Mouse (Mus musculus): ENCODE measurements at regions not wholly inside any gene's neighbourhood (a gene's known extent, or its start where the extent isn't known, plus 50 kb on each side); places are given as distances from the start of the nearest gene placed in this dataset.

DNA sequence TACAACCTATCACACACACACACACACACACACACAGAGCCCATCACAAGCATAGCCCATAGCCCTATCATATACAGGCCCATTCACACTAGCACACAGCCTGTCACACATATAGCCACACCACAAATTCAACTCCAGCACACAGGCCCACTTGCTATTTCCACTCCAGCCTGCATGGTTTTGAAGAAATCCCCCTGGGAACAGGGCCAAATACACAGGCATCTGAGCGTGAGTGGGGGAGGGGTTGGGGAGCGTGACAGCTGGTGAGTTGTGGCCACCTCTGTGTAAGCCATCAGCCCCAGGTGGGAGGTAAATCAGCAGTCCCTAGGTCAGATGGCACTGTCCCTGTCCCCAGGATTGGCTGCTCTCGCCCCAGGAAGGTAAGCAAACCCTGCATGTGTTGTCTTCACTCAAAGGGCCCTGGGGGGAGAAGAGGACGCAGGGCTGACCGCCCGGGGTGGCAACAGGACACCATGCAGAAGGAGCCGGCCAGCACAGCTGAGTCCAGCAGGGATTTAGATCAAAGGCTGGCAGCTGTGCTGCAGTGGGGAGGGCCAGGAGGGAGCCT lies 153.6 kb upstream of the Gm3448 start:
- no peak for DNase-seq (ENCODE audit: low read depth, low spot score)

- DNase-seq (ENCODE audit: low read depth, low spot score) = no peak
These were observed 152.5 kb upstream of the Gm3448 start for GRCm38 (mm10) chr17:15193831-15194230.

DNA sequence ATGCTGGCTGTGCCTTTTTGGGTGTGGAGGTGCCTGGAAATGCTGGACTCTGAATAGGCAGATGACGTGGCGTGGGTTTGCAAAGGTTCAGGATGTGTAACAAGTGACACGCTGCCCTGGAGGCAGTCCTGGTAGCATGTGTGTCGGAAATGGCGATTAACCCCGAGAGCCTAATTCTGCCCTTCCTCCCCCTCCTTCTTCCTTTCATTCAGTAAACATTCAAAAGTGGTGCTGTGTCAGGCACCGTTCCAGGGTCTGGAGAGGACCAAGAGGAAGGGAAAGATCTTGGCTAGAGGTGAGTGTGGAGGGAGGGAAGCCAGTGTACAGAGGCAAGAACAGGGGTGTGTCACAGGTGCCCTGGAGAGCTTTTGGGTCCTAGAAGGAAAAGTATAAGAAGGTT lies 151.5 kb upstream of the Gm3448 start:
- DNase-seq (ENCODE audit: low read depth, low spot score) = no peak

DNA sequence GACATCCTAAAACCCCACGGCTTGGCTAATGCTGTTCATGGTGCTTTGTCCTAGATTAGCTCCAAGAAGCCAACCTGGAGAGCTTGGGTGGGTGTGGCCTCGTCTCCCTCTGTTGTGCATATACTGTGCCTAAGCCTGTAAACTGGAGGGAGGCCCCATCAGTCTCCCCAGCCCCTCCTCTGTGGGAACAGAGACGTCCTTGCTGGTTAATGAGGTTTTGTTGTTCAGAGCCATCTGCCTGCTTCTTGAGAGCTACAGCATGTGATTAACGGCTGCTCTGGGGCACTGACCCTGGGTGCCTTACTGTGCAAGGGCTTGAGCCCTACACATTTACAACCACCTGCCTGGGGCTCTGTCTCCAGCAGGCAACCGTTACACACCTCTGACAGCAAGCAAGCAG lies 143.9 kb upstream of the Gm3448 start:
- DNase-seq (ENCODE audit: low read depth, low spot score) = no peak

DNA sequence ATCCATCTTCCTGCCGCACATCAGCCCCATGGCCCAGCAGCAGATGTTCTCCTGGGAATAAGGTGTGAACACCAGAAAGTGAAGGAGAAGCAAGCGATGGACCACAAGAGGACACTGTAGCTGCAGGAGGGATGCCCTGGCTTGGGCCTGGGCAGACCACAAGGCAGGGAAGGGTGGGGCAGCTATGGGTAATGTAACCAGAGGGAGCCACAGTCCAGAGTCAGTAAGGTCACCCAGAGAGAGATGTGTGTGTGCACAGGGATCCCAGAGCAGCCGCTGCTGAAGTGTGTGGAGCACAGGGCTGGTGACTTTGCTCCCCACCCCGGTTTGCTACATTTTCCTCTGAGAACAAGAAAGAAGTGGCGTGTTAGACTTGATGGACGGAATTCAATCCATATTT lies 142.5 kb upstream of the Gm3448 start:
- DNase-seq (ENCODE audit: low read depth, low spot score) = no peak

DNA sequence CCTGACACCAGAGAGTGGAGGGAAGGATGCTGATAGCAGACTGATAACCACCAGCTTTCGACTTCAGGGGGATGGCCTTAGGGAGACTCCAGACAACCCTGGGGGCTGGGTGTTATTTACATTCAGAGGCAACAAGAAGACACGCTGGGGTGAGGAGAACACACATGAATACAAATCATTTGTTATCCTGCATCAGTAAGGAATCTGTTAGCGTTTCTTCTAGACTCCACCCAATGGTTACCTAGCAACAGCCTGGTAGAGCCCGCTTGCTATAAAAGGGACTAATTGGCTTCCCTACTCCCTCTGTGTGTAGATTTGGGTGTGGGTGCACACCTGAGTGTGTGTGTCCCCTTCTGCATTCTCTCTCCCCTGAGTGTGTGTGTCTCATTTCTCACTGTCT lies 140.8 kb upstream of the Gm3448 start:
- no peak for DNase-seq (ENCODE audit: low read depth, low spot score)

GRCm38 (mm10) chr17:15180223-15180860 lies 139.0 kb upstream of the Gm3448 start:
- DNase-seq (ENCODE audit: low read depth, low spot score) = no peak

- no peak for DNase-seq (ENCODE audit: low read depth, low spot score)
These were observed 138.1 kb upstream of the Gm3448 start for GRCm38 (mm10) chr17:15179411-15179951.

DNA sequence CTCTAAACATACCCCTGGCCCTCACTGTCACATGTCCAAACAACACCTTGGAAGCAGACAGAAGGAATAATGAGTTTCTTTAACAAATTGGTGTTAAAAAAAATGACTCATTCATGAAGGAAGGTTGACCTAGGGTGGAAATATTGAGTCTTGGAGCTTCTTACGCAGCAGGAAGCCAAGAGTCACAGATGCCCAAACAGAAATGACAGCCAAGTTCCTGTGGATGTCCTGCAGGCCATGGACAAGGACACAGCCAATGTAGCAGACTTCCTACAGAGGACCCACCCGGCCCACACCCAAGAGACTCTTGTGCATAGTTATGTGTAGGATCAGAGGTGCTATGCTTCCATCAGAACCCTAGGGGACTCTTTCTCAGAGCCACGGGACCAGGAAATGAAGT lies 136.1 kb upstream of the Gm3448 start:
- no peak for DNase-seq (ENCODE audit: low read depth, low spot score)

GRCm38 (mm10) chr17:15174354-15174953 lies 133.1 kb upstream of the Gm3448 start:
- DNase-seq (ENCODE audit: low read depth, low spot score) = no peak

DNA sequence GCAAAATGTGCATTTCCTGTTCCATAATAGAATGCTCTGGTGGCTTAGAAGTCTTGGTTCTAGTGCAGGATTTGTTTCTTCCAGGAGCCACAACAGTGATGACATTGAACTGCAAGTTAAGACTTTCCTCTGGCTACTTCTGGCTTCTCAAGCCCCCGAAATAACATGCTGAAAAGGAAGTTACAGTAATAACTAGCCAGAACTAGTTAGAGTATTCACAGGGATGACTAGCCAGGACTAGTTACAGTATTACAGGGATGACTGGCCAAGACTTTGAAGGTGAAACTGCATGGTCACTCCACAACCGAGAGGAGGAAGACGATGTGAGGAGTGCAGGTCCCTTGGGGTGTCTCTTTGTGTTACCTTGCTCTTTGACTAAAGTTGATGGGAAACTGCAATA lies 126.6 kb upstream of the Gm3448 start:
- no peak for DNase-seq (ENCODE audit: low read depth, low spot score)

GRCm38 (mm10) chr17:15157693-15158333 lies 116.5 kb upstream of the Gm3448 start:
- DNase-seq (ENCODE audit: low read depth, low spot score) = no peak

DNA sequence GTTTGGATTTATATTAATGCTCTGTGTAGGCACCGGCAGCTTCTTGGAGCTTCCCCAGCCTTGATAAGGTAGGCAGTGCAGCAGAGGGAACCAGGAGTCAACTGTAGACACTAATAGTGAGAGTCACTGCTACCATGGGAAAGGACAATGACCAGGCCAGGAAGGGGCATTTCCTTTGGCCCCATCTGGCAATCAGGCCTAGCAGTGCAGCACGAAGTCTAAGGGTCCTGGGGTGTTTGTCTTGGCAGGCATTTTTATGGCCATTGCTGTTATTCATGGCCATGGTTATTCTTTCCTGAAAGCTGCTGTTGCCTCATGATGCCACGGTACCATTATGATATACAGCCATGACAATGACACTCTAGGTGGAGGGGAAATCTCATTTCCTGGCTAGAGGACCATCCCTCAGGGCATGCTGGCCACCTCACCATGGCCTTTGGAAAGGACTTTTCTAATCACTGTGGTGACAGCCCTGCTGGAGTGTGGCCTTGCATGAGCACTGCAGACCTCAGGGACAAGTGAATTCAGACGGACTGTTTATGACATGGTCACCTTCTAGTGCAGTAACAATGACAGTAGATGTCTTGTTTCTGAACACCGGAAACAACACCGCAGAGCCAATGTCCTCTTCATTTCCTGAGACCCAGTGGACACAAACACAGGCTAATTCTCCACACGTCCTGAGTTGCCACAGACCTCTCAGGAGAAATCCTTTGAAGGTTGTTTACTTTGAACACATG lies 111.8 kb upstream of the Gm3448 start:
- DNase-seq (ENCODE audit: low read depth, low spot score) = no peak

DNA sequence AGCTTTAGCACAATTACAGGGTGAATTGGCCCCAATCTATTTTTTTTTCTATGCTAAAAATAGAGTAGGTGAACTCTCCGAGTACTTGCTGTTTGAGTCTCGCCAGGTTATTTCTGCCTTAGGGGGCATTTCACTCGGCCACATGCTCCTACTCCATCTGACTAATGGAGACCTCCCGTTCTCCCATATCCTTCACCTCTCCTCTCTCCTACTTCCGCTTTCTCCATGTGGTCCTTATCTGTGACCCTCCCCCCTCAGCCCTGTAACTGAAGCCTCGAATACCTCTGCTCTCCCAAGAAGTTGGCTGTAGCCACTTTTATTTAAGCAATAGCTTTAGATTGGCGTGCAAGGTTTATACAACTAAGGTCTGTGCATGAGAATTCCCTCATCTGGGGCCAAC lies 111.1 kb upstream of the Gm3448 start:
- DNase-seq (ENCODE audit: low read depth, low spot score) = no peak

- DNase-seq (ENCODE audit: low read depth, low spot score) = no peak
These were observed 110.4 kb upstream of the Gm3448 start for GRCm38 (mm10) chr17:15151695-15152094.

DNA sequence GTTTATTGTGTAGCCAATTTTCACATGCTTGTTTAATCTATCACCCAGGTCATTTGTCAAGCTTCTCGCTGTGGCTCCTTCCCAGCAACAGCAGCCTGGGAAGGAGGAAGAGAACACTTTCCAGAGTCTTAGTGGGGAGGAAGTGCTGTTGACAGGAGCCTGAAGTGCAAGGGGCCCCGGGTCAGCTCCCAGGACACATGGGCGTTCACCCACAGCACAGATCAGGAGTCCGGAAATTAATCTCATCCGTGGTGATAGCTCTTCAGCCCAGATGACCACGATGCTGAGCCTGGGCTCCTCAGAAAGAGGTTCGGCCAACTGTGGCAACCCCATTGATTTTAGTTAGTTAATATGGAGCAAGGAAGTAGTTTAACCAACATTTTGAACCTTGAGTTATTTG lies 105.3 kb upstream of the Gm3448 start:
- DNase-seq (ENCODE audit: low read depth, low spot score) = no peak

DNA sequence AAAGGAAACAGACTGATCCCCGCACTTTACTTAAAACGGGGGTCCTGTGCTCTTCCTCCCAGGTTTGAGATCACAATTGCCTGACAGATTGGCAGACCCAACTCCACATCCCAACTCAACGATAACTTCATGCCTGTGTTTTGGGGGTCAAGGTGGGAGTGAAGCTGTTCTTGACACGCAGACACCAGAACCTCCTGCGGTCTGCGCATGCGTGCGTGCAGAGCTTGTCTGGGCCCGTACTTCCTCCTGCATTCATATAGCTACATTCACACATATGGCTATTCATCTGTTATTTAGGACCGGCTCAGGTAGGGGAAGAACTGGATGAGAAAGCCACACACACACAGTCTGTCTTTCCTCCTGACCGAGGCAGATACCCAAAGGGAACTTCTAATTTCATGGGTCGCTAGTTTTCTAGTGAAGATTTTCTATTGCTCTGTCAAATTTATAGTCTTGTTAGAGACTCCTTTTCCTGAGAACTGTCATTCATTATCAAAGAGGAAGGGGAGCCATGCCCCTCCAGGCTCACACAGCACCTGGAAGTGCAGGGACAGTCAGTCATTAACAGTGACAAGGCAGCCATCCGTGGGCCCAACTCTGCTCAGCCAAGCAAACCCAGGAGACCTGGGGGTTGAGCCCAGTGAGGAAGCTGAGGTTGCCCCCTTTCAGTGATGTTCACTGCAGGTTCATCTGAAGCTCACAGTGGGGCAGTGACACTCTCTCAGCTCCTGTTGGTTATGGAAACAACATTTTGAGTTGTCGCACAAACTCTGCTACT lies 104.0 kb upstream of the Gm3448 start:
- no peak for DNase-seq (ENCODE audit: low read depth, low spot score)

DNA sequence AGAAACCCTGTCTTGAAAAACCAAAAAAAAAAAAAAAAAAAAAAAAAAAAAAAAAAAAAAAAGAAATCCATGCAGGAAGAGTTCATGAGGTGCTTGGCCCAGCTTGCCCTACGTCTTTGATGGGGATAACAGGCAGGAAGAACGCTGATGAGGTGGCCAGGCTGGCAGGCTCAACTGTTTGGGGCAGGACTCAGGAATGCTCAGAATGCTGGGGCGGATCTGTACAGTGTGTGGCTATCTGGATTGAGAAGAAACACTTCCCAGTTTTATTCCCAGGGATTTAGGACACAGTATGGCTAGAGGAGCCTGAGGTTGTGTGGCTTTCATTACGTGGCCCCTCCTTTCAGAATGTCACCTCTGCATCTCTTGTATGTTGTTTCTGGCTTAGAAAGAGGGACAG lies 99.1 kb upstream of the Gm3448 start:
- no peak for DNase-seq (ENCODE audit: low read depth, low spot score)

Data from CD4-positive, CD25-positive, alpha-beta regulatory T cell, adult 2 months (primary cell).